Mouse (Mus musculus): ENCODE data around the gene Tenm3. TPM values are rescaled to one million over a fixed set of nuclear protein-coding genes. Genes with fewer than 3 reads are reported as not detected.

The Tenm3 gene
- polyA plus RNA-seq, 1 experiment: 2.3 TPM

DNA sequence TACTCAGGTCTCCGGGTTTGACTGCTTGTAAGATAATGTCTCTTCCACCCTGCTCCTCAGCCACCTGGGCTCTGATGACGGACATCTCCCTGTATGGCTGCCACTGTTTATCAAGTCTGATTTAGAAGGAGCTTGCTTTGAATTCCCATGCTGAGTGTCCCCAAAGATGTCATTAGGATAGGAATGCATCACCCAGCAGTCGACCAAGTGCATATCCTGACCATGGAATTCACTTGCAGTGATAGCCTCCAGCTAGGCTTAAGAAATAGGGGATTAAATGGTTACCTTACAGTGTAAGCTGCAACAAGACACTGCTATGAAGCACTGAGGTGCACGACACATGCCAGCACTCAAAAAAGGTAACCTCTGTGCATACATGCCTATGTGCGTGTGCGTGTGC, 137.1 kb downstream of the Tenm3 start:
- H3K4me3 ChIP-seq (ENCODE audit: control insufficient read depth, insufficient read depth, low read length): no peak overlapping the region
- DNase-seq: no peak
- no peak for TF ChIP-seq POLR2A (IDR thresholded peaks at IDR 0.05; ENCODE audit: control insufficient read depth, extremely low read depth, insufficient read depth, low read length, poor library complexity)
- TF ChIP-seq CTCF (IDR thresholded peaks at IDR 0.05; ENCODE audit: borderline replicate concordance, control insufficient read depth, extremely low read depth, insufficient read depth, low read length, poor library complexity): no peak
- 94% methylated on average over 6 of the region's 6 CpGs for WGBS
- H3K36me3 ChIP-seq (ENCODE audit: control insufficient read depth, insufficient read depth, low read length): no peaks in the 10 kb centered on the region
- no peaks in the 10 kb centered on the region for H3K27me3 ChIP-seq (ENCODE audit: control insufficient read depth, insufficient read depth, low read length)
- H3K27ac ChIP-seq (ENCODE audit: control insufficient read depth, insufficient read depth, low read length): no peak overlapping the region
- H3K4me1 ChIP-seq (replicated peaks; ENCODE audit: control insufficient read depth, insufficient read depth, low read length): no peaks in the 10 kb centered on the region

DNA sequence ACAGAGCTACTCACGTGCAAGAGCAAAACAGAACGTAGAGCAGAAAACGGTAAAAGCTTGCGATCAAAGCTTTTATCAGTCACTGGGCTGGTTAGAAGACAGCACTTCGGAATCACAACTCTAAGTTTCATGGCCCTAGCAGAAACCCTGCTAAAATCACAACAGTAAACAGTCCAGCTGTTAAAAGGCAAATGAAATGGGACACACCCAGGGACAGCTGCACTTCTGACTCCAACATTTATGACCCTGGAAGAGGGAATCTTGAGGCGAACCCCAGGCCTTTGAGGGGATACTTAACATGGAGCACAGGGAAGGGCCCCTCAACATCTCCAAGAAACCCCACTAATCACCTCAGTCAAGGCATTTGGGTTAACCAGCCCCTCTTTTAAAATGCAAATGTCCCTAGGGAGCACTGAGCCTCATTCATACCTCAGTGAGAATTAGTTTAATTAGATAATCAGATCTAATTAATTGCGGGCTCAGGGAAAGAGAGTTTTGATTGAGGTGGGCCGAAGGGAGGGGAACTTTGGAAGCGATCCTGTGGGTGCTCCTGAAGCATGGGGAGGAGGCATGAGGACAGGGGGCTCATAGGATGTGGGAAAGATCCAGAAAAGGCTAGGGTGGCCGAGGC, 138.8 kb downstream of the Tenm3 start:
- WGBS: 90% methylated on average over 10 of the region's 10 CpGs
- no peak for DNase-seq
- H3K36me3 ChIP-seq (ENCODE audit: control insufficient read depth, insufficient read depth, low read length): no peaks in the 10 kb centered on the region

DNA sequence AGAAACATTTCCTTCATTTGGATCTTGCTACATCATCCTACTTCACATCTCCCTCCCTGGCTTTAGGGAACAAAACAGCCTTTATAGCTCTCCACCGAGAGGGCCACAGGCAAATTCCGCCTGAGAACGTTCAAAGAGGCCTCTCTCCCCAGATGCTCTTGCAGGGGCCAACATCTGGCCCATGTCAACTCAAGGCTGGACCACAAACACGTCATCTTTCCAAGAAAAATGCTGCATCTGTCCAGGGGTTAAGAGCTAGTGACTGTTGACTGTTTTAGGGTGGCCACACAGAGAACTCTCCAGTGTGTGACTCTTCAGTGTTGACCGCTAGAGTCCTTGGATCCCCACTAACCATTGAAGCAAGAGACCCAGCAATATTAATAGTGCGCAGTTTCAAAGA, 139.3 kb downstream of the Tenm3 start:
- 80% methylated on average over 6 of the region's 6 CpGs for WGBS
- DNase-seq: no peak
- Histone ChIP-seq H3K4me1 (replicated peaks; ENCODE audit: control insufficient read depth, insufficient read depth, low read length) (no peaks in the 10 kb centered on the region), H3K27ac (ENCODE audit: control insufficient read depth, insufficient read depth, low read length) (no peak overlapping the region), H3K27me3 (ENCODE audit: control insufficient read depth, insufficient read depth, low read length) (no peaks in the 10 kb centered on the region), H3K4me3 (ENCODE audit: control insufficient read depth, insufficient read depth, low read length) (no peak overlapping the region), H3K36me3 (ENCODE audit: control insufficient read depth, insufficient read depth, low read length) (no peaks in the 10 kb centered on the region)
- TF ChIP-seq POLR2A (IDR thresholded peaks at IDR 0.05; ENCODE audit: control insufficient read depth, extremely low read depth, insufficient read depth, low read length, poor library complexity) (no peak), CTCF (IDR thresholded peaks at IDR 0.05; ENCODE audit: borderline replicate concordance, control insufficient read depth, extremely low read depth, insufficient read depth, low read length, poor library complexity) (no peak)

More for the DNA sequence above, 138.8 kb downstream of the Tenm3 start:
- Histone ChIP-seq H3K27me3 (ENCODE audit: control insufficient read depth, insufficient read depth, low read length) (no peaks in the 10 kb centered on the region), H3K4me1 (replicated peaks; ENCODE audit: control insufficient read depth, insufficient read depth, low read length) (no peaks in the 10 kb centered on the region), H3K4me3 (ENCODE audit: control insufficient read depth, insufficient read depth, low read length) (no peak overlapping the region), H3K27ac (ENCODE audit: control insufficient read depth, insufficient read depth, low read length) (no peak overlapping the region)
- TF ChIP-seq CTCF (IDR thresholded peaks at IDR 0.05; ENCODE audit: borderline replicate concordance, control insufficient read depth, extremely low read depth, insufficient read depth, low read length, poor library complexity) (no peak), POLR2A (IDR thresholded peaks at IDR 0.05; ENCODE audit: control insufficient read depth, extremely low read depth, insufficient read depth, low read length, poor library complexity) (no peak)

DNA sequence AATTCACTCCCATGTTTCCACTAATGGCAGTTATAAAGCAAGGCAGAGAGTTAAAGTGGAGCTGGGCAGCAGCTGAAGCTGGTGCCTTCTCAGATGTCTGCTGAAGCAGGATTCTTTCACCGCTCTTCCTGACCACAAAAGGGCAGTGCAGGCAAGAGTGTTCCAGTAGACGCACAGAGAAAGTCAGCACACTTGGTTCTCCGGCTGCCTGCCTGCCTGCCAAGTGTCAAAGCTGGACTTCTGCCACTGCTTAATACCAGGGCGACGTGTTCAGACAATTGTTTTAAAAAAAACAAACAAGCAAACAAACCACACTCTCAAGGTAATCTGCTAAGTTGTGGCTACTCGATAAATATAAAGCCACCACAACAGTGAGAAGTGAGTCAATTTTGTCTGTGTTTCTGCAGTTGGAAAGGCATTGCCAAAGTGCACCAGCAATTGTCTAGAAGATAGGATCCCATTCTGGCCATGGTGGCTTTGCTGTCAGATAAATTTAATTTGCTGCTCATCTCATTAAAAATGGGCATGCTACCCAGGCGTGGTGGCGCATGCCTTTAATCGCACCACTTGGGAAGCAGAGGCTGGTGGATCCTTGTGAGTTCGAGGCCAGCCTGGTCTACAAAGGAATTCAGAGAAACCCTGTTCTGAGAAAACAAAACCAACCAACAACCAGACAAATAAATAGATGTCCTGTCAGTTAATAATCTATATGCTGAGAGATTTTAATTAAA, 152.9 kb downstream of the Tenm3 start:
- TF ChIP-seq CTCF (IDR thresholded peaks at IDR 0.05; ENCODE audit: borderline replicate concordance, control insufficient read depth, extremely low read depth, insufficient read depth, low read length, poor library complexity): no peak
- TF ChIP-seq POLR2A (IDR thresholded peaks at IDR 0.05; ENCODE audit: control insufficient read depth, extremely low read depth, insufficient read depth, low read length, poor library complexity): no peak
- Histone ChIP-seq H3K27me3 (ENCODE audit: control insufficient read depth, insufficient read depth, low read length) (no peaks in the 10 kb centered on the region), H3K4me1 (replicated peaks; ENCODE audit: control insufficient read depth, insufficient read depth, low read length) (no peaks in the 10 kb centered on the region), H3K36me3 (ENCODE audit: control insufficient read depth, insufficient read depth, low read length) (no peaks in the 10 kb centered on the region), H3K4me3 (ENCODE audit: control insufficient read depth, insufficient read depth, low read length) (no peak overlapping the region), H3K27ac (ENCODE audit: control insufficient read depth, insufficient read depth, low read length) (no peak overlapping the region)
- no peak for DNase-seq
- WGBS: 90% methylated on average over 10 of the region's 10 CpGs

DNA sequence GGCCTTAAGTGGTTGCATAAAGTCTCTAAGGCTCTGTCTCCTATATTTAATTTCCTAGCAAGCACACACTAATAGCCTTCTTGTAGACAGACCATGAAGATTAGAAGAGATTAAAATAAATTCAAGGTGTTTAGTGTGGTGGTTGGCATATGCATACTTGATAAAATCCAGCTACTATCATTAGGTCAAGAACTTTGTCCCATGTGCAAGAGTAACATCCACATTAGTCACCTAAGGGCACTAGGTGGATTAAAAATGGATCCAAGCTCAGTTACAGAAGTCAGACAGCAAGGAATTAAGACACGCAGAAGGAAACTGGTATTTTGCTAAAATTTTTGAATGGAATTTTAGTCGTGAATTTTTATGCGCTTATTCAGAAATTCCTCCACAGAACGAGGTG, 155.0 kb downstream of the Tenm3 start:
- TF ChIP-seq POLR2A (IDR thresholded peaks at IDR 0.05; ENCODE audit: control insufficient read depth, extremely low read depth, insufficient read depth, low read length, poor library complexity) (no peak), CTCF (IDR thresholded peaks at IDR 0.05; ENCODE audit: borderline replicate concordance, control insufficient read depth, extremely low read depth, insufficient read depth, low read length, poor library complexity) (no peak)
- H3K36me3 ChIP-seq (ENCODE audit: control insufficient read depth, insufficient read depth, low read length): no peaks in the 10 kb centered on the region
- no peaks in the 10 kb centered on the region for H3K27me3 ChIP-seq (ENCODE audit: control insufficient read depth, insufficient read depth, low read length)
- H3K4me3 ChIP-seq (ENCODE audit: control insufficient read depth, insufficient read depth, low read length): no peak overlapping the region
- no peaks in the 10 kb centered on the region for H3K4me1 ChIP-seq (replicated peaks; ENCODE audit: control insufficient read depth, insufficient read depth, low read length)
- WGBS: 87% methylated on average over 4 of the region's 4 CpGs
- H3K27ac ChIP-seq (ENCODE audit: control insufficient read depth, insufficient read depth, low read length): no peak overlapping the region
- no peak for DNase-seq

DNA sequence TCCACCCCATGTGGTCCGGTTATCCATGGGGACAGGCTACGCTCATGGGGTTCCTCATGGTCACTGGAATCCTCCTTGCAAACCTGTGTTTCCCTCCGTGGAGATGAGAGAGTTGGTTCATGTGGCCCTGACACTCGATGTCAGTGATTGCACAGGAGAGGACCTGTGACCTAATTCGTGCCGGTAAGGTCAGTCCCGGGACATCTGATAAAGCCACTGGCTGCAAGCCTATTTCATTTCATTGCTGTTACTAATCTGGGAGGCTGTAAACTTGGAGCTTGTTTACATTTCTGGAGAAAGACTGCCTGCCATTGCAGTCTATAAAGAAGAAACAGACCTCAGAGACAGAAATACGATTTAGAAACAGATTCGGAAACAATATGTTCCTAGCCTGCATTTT, 155.6 kb downstream of the Tenm3 start:
- TF ChIP-seq POLR2A (IDR thresholded peaks at IDR 0.05; ENCODE audit: control insufficient read depth, extremely low read depth, insufficient read depth, low read length, poor library complexity) (no peak), CTCF (IDR thresholded peaks at IDR 0.05; ENCODE audit: borderline replicate concordance, control insufficient read depth, extremely low read depth, insufficient read depth, low read length, poor library complexity) (no peak)
- no peak overlapping the region for H3K4me3 ChIP-seq (ENCODE audit: control insufficient read depth, insufficient read depth, low read length)
- WGBS: 68% methylated on average over 9 of the region's 9 CpGs
- no peak for DNase-seq
- no peaks in the 10 kb centered on the region for H3K4me1 ChIP-seq (replicated peaks; ENCODE audit: control insufficient read depth, insufficient read depth, low read length)
- no peak overlapping the region for H3K27ac ChIP-seq (ENCODE audit: control insufficient read depth, insufficient read depth, low read length)
- H3K36me3 ChIP-seq (ENCODE audit: control insufficient read depth, insufficient read depth, low read length): no peaks in the 10 kb centered on the region
- no peaks in the 10 kb centered on the region for H3K27me3 ChIP-seq (ENCODE audit: control insufficient read depth, insufficient read depth, low read length)

All from thymus, adult 2 months (tissue).